8 mouse cellular contexts compared by ENCODE assay signal in the genomic region with DNA sequence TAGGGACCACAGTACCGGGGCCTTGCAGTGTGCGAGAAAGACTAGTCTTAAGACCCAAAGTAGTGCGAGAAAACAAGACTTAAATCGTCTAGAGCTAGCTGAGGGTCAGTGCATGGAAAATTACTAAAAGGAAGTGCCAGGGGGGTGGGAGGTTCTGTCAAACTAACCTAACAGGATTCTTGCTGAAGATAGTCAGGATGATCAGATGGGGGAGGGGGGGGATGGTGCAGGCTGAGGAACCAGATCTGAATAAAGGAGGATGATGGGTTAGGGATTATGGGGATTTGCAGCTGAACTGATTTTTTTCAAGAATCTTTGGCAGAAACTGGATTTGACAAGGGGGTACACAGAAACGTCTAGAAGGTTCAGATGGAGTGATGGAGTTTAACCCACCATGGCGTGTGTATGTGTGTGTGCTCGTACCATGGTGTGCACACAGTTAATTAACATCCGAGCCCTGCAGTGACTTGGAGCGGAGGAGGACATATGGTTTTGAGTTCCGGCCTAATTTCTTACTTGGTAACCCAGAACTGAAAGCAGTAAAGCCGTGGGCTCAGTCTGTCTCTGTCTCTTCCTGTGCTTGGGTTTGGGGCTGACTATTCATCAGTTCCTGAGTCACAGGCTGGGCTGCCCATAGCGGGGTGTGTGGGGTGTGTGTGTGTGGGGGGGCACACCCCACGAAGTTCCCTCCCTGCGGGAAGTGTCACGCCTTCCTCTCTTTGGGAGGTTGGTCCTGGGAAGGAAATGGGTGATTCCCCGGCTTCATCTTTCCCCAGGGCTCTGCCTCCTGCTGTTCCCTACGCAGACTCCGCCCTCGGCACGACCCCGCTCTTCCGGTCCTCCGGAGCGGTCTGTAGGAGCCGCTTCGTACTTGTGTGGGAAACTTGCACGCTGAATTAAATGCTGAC. TPM values are rescaled to one million over a fixed set of nuclear protein-coding genes. Genes with fewer than 3 reads are reported as not detected.
DNase-seq lines count a peak whose midpoint lies in the region; ATAC-seq and TF ChIP-seq lines count a peak whose summit lies in the region.

No protein-coding gene starts in this region.

- no peaks in the 10 kb centered on the region for H3K27me3 ChIP-seq in embryonic facial prominence, embryonic 15.5 days
- no peaks in the 10 kb centered on the region for H3K27me3 ChIP-seq in heart, embryonic 13.5 days (replicated peaks)
- H3K27me3 ChIP-seq in kidney, embryonic 15.5 days = no peaks in the 10 kb centered on the region
- H3K27me3 ChIP-seq in neural tube, embryonic 13.5 days = no peaks in the 10 kb centered on the region

- peaks cover 48% of the 10 kb centered on the region for H3K4me1 ChIP-seq in embryonic facial prominence, embryonic 15.5 days
- H3K4me1 ChIP-seq in heart, embryonic 13.5 days = peaks cover 18% of the 10 kb centered on the region
- peaks cover 39% of the 10 kb centered on the region for H3K4me1 ChIP-seq in kidney, embryonic 15.5 days
- H3K4me1 ChIP-seq in lung, adult 2 months (ENCODE audit: control insufficient read depth, insufficient read depth, low read length) = 0 out of 2 replicates have a peak, but pooled peaks cover 2% of the 10 kb centered on the region
- H3K4me1 ChIP-seq in neural tube, embryonic 13.5 days (replicated peaks) = peaks cover 18% of the 10 kb centered on the region

- TF ChIP-seq POLR2A in lung, adult 2 months (IDR thresholded peaks at IDR 0.05; ENCODE audit: borderline replicate concordance, extremely low read depth, low read depth, low read length) = peak; percentile 84; the same call in 1 of the 2 replicates

- no peak for TF ChIP-seq CTCF in lung, adult 2 months (IDR thresholded peaks at IDR 0.05; ENCODE audit: insufficient read depth, low read length)

- no peaks in the 10 kb centered on the region for H3K36me3 ChIP-seq in embryonic facial prominence, embryonic 15.5 days
- peaks cover under 1% of the 10 kb centered on the region; the same call in 1 of the 2 replicates for H3K36me3 ChIP-seq in heart, embryonic 13.5 days
- H3K36me3 ChIP-seq in kidney, embryonic 15.5 days = no peaks in the 10 kb centered on the region
- no peaks in the 10 kb centered on the region for H3K36me3 ChIP-seq in neural tube, embryonic 13.5 days

- peak; percentile 89 for ATAC-seq in embryonic facial prominence, embryonic 15.5 days (ENCODE audit: insufficient number of reproducible peaks, low FRiP score, low TSS enrichment, low read depth)
- ATAC-seq in heart, embryonic 13.5 days (ENCODE audit: extremely low read depth, insufficient number of reproducible peaks, low FRiP score, low TSS enrichment) = peak; percentile 56; the same call in 1 of the 2 replicates
- peak; percentile 95 for ATAC-seq in kidney, embryonic 15.5 days (replicated peaks; ENCODE audit: low FRiP score)
- peak; percentile 88 for ATAC-seq in neural tube, embryonic 13.5 days (ENCODE audit: low read depth)

- H3K9me3 ChIP-seq in embryonic facial prominence, embryonic 15.5 days (replicated peaks) = no peaks in the 10 kb centered on the region
- no peaks in the 10 kb centered on the region for H3K9me3 ChIP-seq in heart, embryonic 13.5 days
- no peaks in the 10 kb centered on the region for H3K9me3 ChIP-seq in kidney, embryonic 15.5 days (replicated peaks)
- H3K9me3 ChIP-seq in neural tube, embryonic 13.5 days = no peaks in the 10 kb centered on the region

- peak overlapping the region; percentile 47 for H3K4me2 ChIP-seq in embryonic facial prominence, embryonic 15.5 days (replicated peaks)
- H3K4me2 ChIP-seq in heart, embryonic 13.5 days = peak overlapping the region; percentile 72
- H3K4me2 ChIP-seq in kidney, embryonic 15.5 days = peak overlapping the region; percentile 67
- peak overlapping the region; percentile 71 for H3K4me2 ChIP-seq in neural tube, embryonic 13.5 days

- peak overlapping the region; percentile 12 for H3K9ac ChIP-seq in embryonic facial prominence, embryonic 15.5 days
- peak overlapping the region; percentile 80 for H3K9ac ChIP-seq in heart, embryonic 13.5 days
- H3K9ac ChIP-seq in kidney, embryonic 15.5 days = peak overlapping the region; percentile 46
- H3K9ac ChIP-seq in neural tube, embryonic 13.5 days = peak overlapping the region; percentile 68

- 6% methylated on average over 27 of the region's 27 CpGs for WGBS in embryonic facial prominence, embryonic 15.5 days
- WGBS in heart, embryonic 13.5 days = 18% methylated on average over 27 of the region's 27 CpGs
- 13% methylated on average over 27 of the region's 27 CpGs for WGBS in kidney, embryonic 15.5 days
- WGBS in lung, adult 2 months = 12% methylated on average over 27 of the region's 27 CpGs
- 15% methylated on average over 27 of the region's 27 CpGs for WGBS in neural tube, embryonic 13.5 days

- peak; percentile 85 for DNase-seq in CD4-positive, CD25-positive, alpha-beta regulatory T cell, adult 2 months (ENCODE audit: low read depth, low spot score)
- peak; percentile 72 for DNase-seq in adipocyte (ENCODE audit: low spot score)
- peak; percentile 52 for DNase-seq in lung, adult 2 months
- DNase-seq in thymus, postnatal 10 days (ENCODE audit: low spot score in 2 of 2) = peak; percentile 38 to 47

- H3K4me3 ChIP-seq in embryonic facial prominence, embryonic 15.5 days (replicated peaks) = peak overlapping the region; percentile 36
- peak overlapping the region; percentile 51 for H3K4me3 ChIP-seq in heart, embryonic 13.5 days
- H3K4me3 ChIP-seq in kidney, embryonic 15.5 days (replicated peaks) = peak overlapping the region; percentile 39
- H3K4me3 ChIP-seq in lung, adult 2 months (replicated peaks; ENCODE audit: extremely low read depth, low read depth, low read length) = peak overlapping the region; percentile 61
- H3K4me3 ChIP-seq in neural tube, embryonic 13.5 days = peak overlapping the region; percentile 42

- peak overlapping the region; percentile 94 for H3K27ac ChIP-seq in embryonic facial prominence, embryonic 15.5 days (replicated peaks)
- peak overlapping the region; percentile 84 for H3K27ac ChIP-seq in heart, embryonic 13.5 days (replicated peaks)
- H3K27ac ChIP-seq in kidney, embryonic 15.5 days = peak overlapping the region; percentile 94
- peak overlapping the region; percentile 82 for H3K27ac ChIP-seq in neural tube, embryonic 13.5 days (replicated peaks)

RNA-seq across cellular contexts. Expression of a gene that starts 8.2 kb away (rescaled TPM):
- 122 and 132 TPM in 2 replicates for polyA plus RNA-seq in embryonic facial prominence, embryonic 15.5 days (2015; fragmentation: Nextera tagmentation; extraction: Ambion mirVana)
- 25.1 and 25.4 TPM in 2 replicates for polyA plus RNA-seq in heart, embryonic 13.5 days (2015; fragmentation: Nextera tagmentation; extraction: Ambion mirVana)
- 68.4 and 70.7 TPM in 2 replicates for polyA plus RNA-seq in kidney, embryonic 15.5 days (2015; fragmentation: Nextera tagmentation; extraction: Ambion mirVana)
- polyA plus RNA-seq in lung, adult 2 months (2012; rRNA removed) = 67.6 and 67.8 TPM in 2 replicates
- polyA plus RNA-seq in neural tube, embryonic 13.5 days (2015; fragmentation: Nextera tagmentation; extraction: Ambion mirVana) = 11.9 and 12.9 TPM in 2 replicates

RNA-seq across cellular contexts. Expression of a gene that starts 30.9 kb away (rescaled TPM):
- 0.18 and 0.49 TPM in 2 replicates for polyA plus RNA-seq in embryonic facial prominence, embryonic 15.5 days (2015; fragmentation: Nextera tagmentation; extraction: Ambion mirVana)
- 0.21 TPM in 1 of 2 replicates, not detected in the other for polyA plus RNA-seq in heart, embryonic 13.5 days (2015; fragmentation: Nextera tagmentation; extraction: Ambion mirVana)
- 0.13 and 0.14 TPM in 2 replicates for polyA plus RNA-seq in kidney, embryonic 15.5 days (2015; fragmentation: Nextera tagmentation; extraction: Ambion mirVana)
- polyA plus RNA-seq in lung, adult 2 months (2012; rRNA removed) = 0.19 and 0.32 TPM in 2 replicates
- polyA plus RNA-seq in neural tube, embryonic 13.5 days (2015; fragmentation: Nextera tagmentation; extraction: Ambion mirVana) = 0.36 and 0.55 TPM in 2 replicates

RNA-seq across cellular contexts. Expression of a gene that starts 45.8 kb away (rescaled TPM):
- polyA plus RNA-seq in embryonic facial prominence, embryonic 15.5 days (2015; fragmentation: Nextera tagmentation; extraction: Ambion mirVana) = 18.8 and 23.9 TPM in 2 replicates
- 10.6 and 11.8 TPM in 2 replicates for polyA plus RNA-seq in heart, embryonic 13.5 days (2015; fragmentation: Nextera tagmentation; extraction: Ambion mirVana)
- 14.6 and 16.8 TPM in 2 replicates for polyA plus RNA-seq in kidney, embryonic 15.5 days (2015; fragmentation: Nextera tagmentation; extraction: Ambion mirVana)
- 17.6 and 24.2 TPM in 2 replicates for polyA plus RNA-seq in lung, adult 2 months (2012; rRNA removed)
- 17.5 and 18.9 TPM in 2 replicates for polyA plus RNA-seq in neural tube, embryonic 13.5 days (2015; fragmentation: Nextera tagmentation; extraction: Ambion mirVana)

RNA-seq across cellular contexts. Expression of a gene that starts 45.9 kb away (rescaled TPM):
- 18.1 and 18.7 TPM in 2 replicates for polyA plus RNA-seq in embryonic facial prominence, embryonic 15.5 days (2015; fragmentation: Nextera tagmentation; extraction: Ambion mirVana)
- 18.3 and 20.1 TPM in 2 replicates for polyA plus RNA-seq in heart, embryonic 13.5 days (2015; fragmentation: Nextera tagmentation; extraction: Ambion mirVana)
- polyA plus RNA-seq in kidney, embryonic 15.5 days (2015; fragmentation: Nextera tagmentation; extraction: Ambion mirVana) = 22.1 and 24.6 TPM in 2 replicates
- 27.7 and 38.8 TPM in 2 replicates for polyA plus RNA-seq in lung, adult 2 months (2012; rRNA removed)
- 5.3 and 5.4 TPM in 2 replicates for polyA plus RNA-seq in neural tube, embryonic 13.5 days (2015; fragmentation: Nextera tagmentation; extraction: Ambion mirVana)

Comparison
In these comparisons a context has a peak if more than half of its experiments do, and no peak if none do; other contexts are left out.
1. Peak in every context shown above with its lines: DNase-seq, ATAC-seq, H3K4me3 ChIP-seq and H3K27ac ChIP-seq.
2. H3K9ac ChIP-seq: peak in every context shown above with its lines; median percentile 80 in heart, embryonic 13.5 days; 68 in neural tube, embryonic 13.5 days; 46 in kidney, embryonic 15.5 days; 12 in embryonic facial prominence, embryonic 15.5 days.